Mouse (Mus musculus) lung, adult 2 months (tissue): ENCODE measurements around the gene Tex22.
A peak's percentile ranks its signal among the peaks of the same experiment; 100 is the strongest.

Source experiments
- CTCF ChIP-seq: fragments of 200-500 bp; IDR thresholded peaks from 2 replicates; pipeline ENCODE4 v1.5.1; 2011; ENCODE audit warnings: mild to moderate bottlenecking, low read length, control low read depth; ENCODE audit not compliant: insufficient read depth
- POLR2A ChIP-seq: fragments of 200-500 bp; IDR thresholded peaks from 2 replicates; pipeline ENCODE4 v1.6.1; 2011; ENCODE audit warnings: low read depth, mild to moderate bottlenecking, control low read depth, low read length, borderline replicate concordance; ENCODE audit errors: extremely low read depth

GRCm38 (mm10) chr12:113119516-113120410 is 45.5 kb downstream of the Tex22 start:
- no peak for TF ChIP-seq POLR2A
- TF ChIP-seq CTCF, result peak; percentile 83
